Mouse (Mus musculus) adrenal gland, postnatal 36 days (tissue): ENCODE results near the gene Camta1. TPM values are rescaled to one million over a fixed set of nuclear protein-coding genes. Genes with fewer than 3 reads are reported as not detected.

Experiments used
- DNase-seq, 2 experiments: peaks; one replicate each; pipeline ENCODE4 v3.0.0; 2021; ENCODE audit warnings: mixed read lengths in 1 of 2
- total RNA-seq, 2 experiments: library from RNA; stranded (reverse); gene quantifications; 2 replicates each; pipeline ENCODE4 v1.2.3; 2021

Camta1 gene
- total RNA-seq, 2 experiments from 2014 or later, result 28.7 to 33.3 TPM

DNA sequence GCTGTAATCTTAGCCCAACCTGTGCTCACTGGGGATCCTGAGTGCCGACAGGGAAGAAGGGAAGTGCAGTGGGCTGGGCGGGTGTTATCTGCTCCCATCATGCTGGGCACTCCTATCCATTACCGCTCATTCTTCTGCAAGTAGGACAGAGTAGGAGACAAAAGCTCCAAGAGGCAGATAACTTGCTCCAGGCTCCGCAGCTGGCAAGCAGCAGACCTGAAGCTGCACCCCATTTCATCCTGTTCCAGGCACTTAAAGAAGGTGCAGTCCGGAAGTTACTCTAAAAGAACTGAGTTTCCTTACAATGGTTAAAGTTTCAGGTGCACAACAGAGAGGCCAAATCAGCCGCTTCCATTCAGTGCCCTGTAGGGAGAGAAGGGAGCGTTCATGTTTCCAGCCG lies 750.5 kb downstream of the Camta1 start:
- DNase-seq, result no peak

GRCm38 (mm10) chr4:151108834-151109241 lies 752.8 kb downstream of the Camta1 start:
- DNase-seq, result peak; percentile 26 to 31

GRCm38 (mm10) chr4:151108028-151108771 lies 753.5 kb downstream of the Camta1 start:
- peak; percentile 92 for DNase-seq

GRCm38 (mm10) chr4:151107131-151108001 lies 754.3 kb downstream of the Camta1 start:
- peak in 1 of 2 experiments; percentile 2 for DNase-seq

GRCm38 (mm10) chr4:151106468-151106867 lies 755.2 kb downstream of the Camta1 start:
- DNase-seq, result no peak

GRCm38 (mm10) chr4:151105886-151106285 lies 755.8 kb downstream of the Camta1 start:
- DNase-seq, result no peak

- no peak for DNase-seq
Observed at GRCm38 (mm10) chr4:151104147-151104546, 757.5 kb downstream of the Camta1 start.

DNA sequence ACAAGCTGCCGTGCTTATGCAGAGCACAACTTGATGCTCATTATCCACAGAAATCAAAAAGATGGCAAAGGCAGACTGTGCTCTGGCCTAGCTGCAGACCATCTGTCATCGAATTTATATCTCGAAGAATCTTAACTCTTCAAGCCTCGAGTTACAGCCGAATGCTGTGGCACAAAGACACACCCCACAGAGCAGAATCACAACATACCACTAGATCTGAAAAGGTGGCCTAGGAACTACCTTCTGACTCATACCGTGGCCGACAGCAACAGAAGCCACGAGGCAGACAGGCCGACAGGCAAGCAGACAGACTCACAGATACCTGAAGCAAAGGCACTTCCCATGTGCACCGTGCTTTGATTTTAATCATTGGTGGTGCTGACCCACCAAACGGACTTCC lies 758.0 kb downstream of the Camta1 start:
- DNase-seq, result no peak

GRCm38 (mm10) chr4:151097104-151097438 lies 764.6 kb downstream of the Camta1 start:
- no peak for DNase-seq

GRCm38 (mm10) chr4:151096334-151097103 lies 765.2 kb downstream of the Camta1 start:
- DNase-seq, result no peak

- DNase-seq, result no peak
Observed at GRCm38 (mm10) chr4:151095207-151095606, 766.5 kb downstream of the Camta1 start.

DNA sequence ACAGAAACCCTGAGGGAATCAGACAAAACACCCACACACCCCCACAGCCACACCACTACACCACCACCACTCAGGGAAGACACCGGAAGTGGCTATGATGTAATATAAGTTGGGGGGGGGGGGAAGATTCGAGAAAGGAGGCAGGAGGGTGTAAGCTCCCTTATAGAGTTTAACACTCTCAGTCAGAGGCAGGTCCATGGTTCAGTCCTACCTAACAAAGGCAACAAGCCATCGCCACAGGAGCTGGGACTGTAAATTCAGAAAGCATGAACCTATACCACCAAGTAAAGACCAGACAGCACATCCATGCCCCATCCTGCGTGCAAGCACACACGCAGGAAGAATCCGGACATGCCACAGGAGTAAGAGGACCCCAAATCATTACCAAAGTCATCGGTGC lies 772.4 kb downstream of the Camta1 start, which contains the start of gene Gm13090:
Gene Gm13090 (plus strand): TSS at position 301 of the 400 bp plus-strand sequence.
- DNase-seq, result no peak

DNA sequence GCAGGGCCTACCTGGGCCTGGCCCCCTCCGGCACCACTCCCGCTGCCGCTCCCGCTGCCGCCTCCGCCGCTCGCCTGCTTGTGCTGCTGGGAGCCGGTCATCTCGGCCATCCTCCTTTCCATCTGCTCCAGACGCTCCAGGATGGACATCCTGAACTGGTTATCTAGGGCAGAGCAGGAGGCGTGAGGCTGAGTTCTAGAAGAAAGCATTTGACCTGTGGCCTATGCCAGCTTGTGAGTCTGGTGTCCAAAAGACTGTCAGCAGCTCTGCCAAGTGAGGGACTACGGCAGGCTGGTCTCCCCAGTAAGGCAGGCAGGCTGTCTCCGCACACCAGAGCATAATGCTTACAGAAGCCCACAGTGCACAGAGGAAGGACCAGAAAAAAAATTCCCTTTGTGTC lies 772.9 kb downstream of the Camta1 start:
- DNase-seq, result no peak

GRCm38 (mm10) chr4:151087358-151087757 lies 774.3 kb downstream of the Camta1 start:
- DNase-seq, result no peak

DNA sequence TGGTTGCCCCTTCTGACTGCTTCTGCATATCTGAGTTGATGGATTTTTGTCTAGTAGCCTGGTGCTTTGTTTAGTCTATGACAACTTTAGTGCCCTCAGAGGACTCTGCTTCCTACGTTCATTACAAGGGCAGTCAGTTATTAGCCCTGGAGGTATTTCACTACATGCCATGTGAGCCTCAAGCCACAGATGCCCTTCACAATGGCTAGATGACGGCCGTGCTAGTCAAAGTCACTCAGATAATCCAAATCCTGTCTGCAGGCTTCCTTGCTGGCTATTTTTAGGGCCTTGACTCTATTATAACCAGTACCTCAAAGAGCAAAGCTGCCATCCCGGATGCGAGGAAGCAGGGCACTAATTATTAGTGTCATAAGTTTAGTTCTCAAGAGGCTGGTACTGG lies 778.6 kb downstream of the Camta1 start:
- DNase-seq, result no peak

DNA sequence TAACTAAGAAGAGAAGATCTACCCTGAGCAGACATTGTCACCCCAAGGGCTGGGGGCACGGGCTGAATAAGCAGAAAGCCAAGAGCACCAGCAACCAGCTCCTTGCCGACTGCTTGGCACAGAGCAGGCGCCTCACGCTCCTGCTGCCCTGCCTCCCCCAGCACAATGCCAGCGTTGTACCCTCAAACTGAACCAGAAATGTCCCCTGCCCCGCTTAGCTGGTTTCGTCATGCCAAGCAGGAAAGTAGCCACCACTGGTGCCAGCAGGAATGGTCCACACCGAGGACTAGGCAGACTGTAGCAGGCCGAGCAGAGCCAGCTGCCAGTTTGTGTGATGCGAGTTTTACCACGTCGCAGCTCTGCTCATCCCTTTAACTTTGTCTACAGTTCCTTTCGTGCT lies 779.7 kb downstream of the Camta1 start:
- DNase-seq, result no peak

DNA sequence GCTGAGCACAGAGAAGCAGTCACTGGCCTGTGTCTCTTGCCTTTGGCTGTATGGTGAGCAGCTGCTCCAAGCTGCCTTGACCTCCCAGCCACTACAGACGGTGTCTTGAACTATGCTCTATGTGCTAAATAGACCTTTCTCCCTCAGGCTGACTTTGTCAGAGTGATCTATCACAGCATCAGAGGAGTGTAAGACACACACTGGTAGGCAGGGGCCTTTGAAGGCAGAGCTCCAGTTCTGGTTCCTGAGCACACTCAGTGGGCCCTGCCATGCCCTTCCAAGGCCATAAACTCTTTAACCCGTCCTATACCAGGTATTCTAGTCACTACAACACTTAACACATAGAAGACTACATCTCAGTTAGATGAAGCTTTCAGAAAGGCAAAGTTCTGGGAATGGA lies 780.3 kb downstream of the Camta1 start:
- no peak for DNase-seq

DNA sequence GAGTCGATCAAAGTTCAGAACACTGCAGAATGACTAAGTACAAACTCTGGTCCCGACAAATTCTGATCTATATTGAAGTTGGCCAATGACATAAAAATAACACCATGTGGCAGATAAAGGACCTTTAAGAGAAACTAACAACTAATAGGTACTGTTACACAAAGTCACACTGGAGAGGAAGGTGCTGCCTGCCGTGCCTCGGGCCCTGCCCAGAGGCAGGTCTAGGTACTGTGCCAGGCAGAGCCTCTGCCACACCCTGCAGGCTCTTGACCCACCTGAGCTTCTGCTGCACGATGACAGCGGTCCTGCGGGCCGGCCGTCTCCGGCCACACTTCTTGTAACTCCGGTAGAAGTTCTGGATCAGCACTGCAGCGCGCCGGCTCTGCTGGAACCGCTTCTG lies 786.9 kb downstream of the Camta1 start:
- no peak for DNase-seq

GRCm38 (mm10) chr4:151073108-151073744 lies 788.5 kb downstream of the Camta1 start:
- DNase-seq, result peak; percentile 74 to 82

DNA sequence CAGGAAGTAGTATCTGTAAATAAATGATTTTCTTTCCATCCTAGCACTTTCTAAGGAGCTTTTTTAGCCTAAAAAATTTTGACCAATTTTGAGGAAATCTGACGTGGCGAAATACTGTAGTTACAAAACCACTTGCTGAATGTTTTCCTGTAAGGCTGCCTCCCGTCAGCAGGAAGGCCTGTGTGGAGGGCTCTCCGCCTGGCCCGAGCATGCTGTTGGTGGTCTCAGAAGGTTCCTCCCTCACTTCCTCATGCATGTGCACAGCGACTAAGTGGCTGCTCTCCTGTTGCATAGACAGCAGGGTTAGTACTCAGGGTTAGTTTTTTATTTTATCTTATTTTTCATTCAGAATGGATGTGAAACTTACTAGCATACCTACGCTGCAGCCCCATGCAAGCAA lies 790.7 kb downstream of the Camta1 start:
- no peak for DNase-seq

DNA sequence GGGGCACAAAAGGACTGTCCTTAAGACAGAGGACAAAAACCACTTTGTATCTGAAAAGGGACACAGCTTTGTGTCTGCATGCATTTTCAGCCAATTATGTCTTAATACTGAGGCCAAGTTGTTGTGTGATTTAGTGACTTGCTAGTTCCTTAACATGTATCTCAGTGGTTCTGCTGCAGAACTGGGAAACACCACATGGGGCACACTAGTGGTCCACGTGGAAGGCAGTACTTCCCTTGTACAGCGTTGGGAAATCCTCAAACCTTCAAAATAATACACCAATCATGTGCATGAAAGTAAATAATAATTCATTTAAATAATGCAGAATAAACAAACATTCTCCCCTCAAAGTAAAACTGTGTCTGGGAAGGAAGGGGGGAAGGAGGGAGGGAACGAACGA lies 792.9 kb downstream of the Camta1 start:
- DNase-seq, result no peak

DNA sequence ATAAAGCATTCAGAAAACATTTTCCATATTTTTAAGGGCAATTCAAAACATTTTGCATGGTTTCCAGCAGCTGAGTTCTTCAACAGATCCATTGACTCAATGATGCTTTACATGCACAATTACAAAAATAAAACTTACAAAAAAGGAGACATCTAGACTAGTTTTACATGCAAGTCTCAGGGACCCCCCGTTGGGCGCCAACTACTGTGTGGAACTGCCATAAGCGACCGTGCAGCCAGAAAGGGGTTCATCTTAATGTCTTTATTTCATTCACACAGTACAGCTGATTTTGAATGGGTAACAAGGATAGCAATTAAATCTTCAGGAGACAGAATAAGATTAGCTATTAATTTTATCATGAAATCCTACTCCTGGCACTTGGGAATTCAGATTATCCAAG lies 802.1 kb downstream of the Camta1 start:
- no peak for DNase-seq
